Mouse (Mus musculus) heart, adult 9 months (tissue): ENCODE results near the gene Tdp2.
"Not testable (repeated sequence)": the region's sequence is repeated elsewhere in the genome, so short reads cannot be mapped to it uniquely, and the experiment has no call there.

ENCODE experiments used
- DNase-seq, 2 experiments: peaks; one replicate each; pipeline ENCODE4 v3.0.0; 2022; ENCODE audit warnings: low spot score in 2 of 2

Tdp2 gene

DNA sequence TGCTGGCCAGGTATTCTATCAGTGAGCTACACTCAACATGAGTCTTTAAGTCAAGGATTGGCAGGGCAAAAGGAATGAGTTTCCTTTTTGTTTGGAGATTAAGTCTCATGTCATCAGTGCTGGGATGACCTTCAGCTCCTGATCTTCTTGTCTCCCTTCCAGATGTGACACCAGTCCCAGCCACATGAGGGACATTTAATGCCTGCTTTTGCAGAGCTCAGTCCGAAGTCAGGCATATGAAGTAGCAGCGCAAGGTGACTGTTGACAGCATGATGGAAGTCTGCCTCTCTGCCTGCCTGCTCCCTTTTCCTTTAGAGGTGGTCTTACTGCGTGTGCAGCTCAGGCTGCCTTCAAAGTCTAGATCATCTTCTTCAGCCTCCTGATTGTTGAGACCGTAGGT is 6.8 kb upstream of the Tdp2 start:
- peak in 1 of 2 experiments; percentile 38 for DNase-seq

GRCm38 (mm10) chr13:24825587-24825986 is 5.9 kb upstream of the Tdp2 start:
- no peak for DNase-seq

DNA sequence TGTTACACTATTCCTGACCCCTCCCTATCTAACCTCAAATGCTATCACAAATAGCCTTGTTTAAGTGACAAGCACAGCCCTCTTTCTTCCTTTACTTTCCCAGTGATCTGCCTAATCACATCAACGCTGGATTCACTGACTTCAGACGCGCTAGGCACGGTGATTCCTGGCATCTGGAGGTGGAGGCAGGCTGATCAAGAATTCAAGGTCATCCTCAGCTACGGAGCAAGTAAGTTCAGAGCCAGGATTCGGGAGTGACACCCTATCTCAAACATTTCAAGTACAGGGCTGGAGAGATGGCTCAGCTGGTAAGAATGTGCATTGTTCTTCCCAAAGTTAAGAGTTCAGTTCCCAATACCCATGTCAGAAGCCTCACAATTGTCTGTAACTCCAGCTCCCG is 5.4 kb upstream of the Tdp2 start:
- no peak for DNase-seq

- peak in 1 of 2 experiments; percentile 21 for DNase-seq
Measured at GRCm38 (mm10) chr13:24830756-24831352, 625 bp upstream of the Tdp2 start.

DNA sequence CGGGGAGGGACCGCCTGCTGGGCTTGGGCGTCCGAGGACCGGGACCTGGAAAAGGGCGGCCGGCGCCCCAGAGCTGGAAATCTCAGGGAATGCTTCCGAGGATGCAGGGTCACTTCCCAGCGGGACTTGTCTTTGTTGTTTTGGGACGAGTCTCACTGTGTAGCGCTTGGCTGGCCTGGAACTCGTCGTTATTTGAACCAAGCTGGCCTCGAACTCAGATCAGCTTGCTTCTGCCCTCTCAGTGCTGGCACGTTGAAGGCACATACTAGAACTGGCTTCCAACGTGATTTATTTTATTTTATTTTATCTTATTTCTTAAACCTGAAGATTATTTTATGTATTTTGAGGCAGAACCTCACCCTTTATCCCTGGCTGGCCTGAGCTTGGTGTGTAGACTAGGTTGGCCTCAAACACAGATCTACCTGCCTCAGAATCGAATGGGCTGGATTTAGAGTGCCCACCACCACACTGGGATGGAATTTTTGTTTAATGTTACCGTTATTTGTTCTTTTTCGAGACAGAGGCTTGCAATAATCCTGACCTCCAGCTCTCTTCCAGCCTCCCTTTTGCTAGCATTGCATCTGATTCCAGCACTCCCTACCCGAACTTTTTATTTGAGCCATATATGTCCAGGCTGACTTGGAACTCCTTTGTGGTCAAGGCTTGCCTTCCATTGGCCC is 792 bp downstream of the Tdp2 start:
- no peak for DNase-seq

DNA sequence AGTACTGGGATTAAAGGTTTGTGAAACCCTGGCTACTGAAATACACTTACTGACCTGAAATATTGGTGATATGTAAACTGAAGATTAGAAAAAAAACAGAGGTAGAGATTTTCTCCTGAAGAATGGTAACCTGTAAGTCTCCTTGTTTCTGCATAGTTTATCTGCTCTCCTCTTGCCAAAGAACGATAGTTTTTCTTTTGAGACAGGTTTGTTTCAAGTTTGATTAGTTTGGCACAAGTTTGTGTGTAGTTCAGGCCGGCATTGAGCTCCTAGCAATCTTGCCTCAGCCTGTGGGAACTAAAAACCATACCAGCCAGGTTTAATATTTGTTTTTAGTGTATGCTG is 1.3 kb downstream of the Tdp2 start:
- DNase-seq = no peak

DNA sequence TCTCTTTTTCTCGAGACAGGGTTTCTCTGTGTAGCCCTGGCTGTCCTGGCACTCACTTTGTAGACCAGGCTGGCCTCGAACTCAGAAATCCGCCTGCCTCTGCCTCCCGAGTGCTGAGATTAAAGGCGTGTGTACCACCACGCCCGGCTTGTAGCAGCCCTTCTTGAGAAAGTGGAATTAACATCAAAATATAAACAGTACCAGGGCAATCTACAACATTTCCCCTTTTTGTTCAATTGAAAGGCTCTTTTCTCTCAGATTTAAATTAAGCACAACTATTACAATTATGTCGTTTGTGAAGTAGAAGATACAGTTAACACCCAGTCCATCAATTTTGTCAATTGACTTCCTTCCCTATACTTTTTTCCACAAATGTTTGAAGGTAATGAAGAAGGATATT is 6.3 kb downstream of the Tdp2 start:
- not testable (repeated sequence) for DNase-seq

- DNase-seq = no peak
Measured at GRCm38 (mm10) chr13:24839831-24840230, 8.4 kb downstream of the Tdp2 start.

GRCm38 (mm10) chr13:24841702-24842101 is 10.2 kb downstream of the Tdp2 start:
- DNase-seq = no peak

GRCm38 (mm10) chr13:24844983-24845955 is 13.8 kb downstream of the Tdp2 start, which contains the start of gene D130043K22Rik:
D130043K22Rik (plus strand) TSS chr13:24845135.
- no peak for DNase-seq

DNA sequence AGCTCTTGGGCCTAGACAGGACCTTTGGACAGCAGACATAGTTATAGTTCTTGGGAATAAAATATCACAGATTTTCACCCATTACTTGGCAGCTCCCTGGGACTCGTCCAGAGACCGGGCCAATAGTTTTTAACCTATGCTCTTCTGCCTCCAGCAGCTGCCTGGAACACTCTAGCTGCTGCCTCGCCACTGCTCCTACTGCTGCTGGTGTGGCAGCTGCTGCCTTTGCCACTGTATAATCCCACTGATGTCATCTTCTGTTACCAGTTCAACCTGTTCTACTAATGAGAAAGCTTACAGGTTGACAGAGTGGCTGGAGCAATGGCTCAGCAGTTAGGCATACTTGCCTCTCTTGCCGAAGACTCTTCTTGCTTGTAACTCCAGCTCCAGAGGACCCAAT is 17.8 kb downstream of the Tdp2 start:
- DNase-seq = no peak

DNA sequence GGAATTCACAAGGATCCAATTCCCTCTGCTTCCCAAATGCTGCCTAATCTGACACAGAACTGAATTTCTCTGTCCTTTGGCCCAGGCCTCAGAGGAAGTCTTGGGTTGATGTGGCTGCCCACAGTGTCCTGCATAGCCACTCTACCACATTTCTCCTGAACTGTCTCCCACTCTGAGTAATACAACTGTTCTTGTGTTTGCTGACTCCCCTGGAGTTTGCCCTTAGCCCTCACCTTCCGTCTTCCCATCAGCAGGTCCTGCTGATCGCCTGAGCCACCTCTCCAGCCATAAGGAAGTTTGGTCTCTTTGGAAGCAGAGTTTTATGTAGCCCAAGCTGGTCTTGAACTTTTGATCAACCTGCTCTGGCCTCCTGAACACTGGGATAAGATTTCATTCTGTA is 20.5 kb downstream of the Tdp2 start:
- DNase-seq = no peak

DNA sequence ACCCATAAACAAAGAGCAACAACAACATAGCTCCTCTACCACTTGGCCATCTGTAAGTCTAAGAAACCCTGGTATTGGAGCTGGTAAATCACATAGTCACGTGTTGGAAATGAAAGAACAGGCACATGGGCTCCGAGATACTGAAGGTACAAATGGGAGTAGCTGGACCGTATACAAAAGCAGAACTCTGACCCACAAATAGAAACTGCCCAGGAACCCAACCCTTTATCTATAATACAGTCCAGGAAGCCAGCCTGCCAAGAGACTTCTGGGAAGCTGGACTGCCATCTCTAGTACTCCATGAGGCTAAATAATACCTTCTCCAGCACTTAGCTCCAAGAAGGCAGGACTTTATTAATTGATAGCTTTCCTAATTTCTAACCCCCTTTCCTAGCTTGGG is 21.1 kb downstream of the Tdp2 start:
- DNase-seq = peak; percentile 26 to 42

DNA sequence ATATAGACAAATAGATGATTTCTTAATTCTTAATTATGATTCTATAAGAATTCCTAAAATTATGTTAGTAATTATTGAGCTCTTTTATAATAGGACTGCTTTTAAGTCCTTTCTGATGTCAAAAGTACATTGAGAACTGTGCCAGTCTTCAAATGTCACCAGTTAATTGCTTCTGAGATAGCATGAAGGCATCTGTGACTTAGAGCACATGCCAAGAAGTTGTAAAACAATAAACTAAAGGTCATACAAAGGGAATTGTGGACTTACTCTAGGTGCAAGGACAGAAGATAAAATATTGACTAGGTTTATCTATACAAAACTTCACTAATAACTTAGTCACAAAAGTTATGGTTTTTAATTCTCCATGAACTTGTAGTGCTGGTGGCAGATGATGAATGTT is 27.6 kb downstream of the Tdp2 start:
- no peak for DNase-seq

GRCm38 (mm10) chr13:24861084-24861483 is 29.6 kb downstream of the Tdp2 start:
- no peak for DNase-seq

DNA sequence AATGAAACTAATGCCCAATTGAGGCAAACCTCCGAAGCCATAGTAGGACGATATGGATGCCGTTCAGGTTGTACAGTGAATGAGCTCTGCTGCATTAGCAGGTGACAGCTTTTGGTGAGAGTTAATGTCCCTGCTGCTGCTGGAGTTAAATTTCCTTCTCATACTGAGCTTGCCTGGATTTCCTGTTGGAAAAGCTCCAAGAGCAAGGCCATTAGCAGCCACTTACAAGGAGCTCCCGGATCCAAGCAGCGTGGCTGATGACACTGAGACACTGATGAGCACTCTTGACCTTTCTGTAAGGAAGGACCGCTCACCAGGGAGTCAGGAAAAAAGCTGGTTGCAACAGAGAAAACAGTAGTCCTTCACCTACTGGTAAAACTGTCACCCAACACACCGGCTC is 30.5 kb downstream of the Tdp2 start:
- no peak for DNase-seq

GRCm38 (mm10) chr13:24862520-24862919 is 31.0 kb downstream of the Tdp2 start:
- peak in 1 of 2 experiments; percentile 20 for DNase-seq

GRCm38 (mm10) chr13:24866430-24867402 is 35.2 kb downstream of the Tdp2 start:
- DNase-seq = no peak

- no peak for DNase-seq
Measured at GRCm38 (mm10) chr13:24867789-24868188, 36.3 kb downstream of the Tdp2 start.

GRCm38 (mm10) chr13:24868233-24868632 is 36.8 kb downstream of the Tdp2 start:
- DNase-seq = no peak

GRCm38 (mm10) chr13:24879359-24880040 is 48.0 kb downstream of the Tdp2 start:
- no peak for DNase-seq
